15 mouse cellular contexts compared by ENCODE assay signal in genomic region chr11:106793846-106794245, GRCm38 (mm10). TPM values are rescaled to one million over a fixed set of nuclear protein-coding genes. Genes with fewer than 3 reads are reported as not detected.
DNase-seq lines count a peak whose midpoint lies in the region; ATAC-seq and TF ChIP-seq lines count a peak whose summit lies in the region.
"Had no signal": no experiment of that assay in that cellular context is flagged by ENCODE, and none has a peak within 500 bp of the region (broad histone marks: within the 10 kb centered on the region; RNA-seq: fewer than 3 reads in every experiment).

No protein-coding gene starts in this region.

- no peak for TF ChIP-seq EP300 in liver, embryonic 14.5 days (IDR thresholded peaks at IDR 0.05; ENCODE audit: low read depth)

- H3K9ac ChIP-seq in liver, embryonic 14.5 days (replicated peaks) = no peak overlapping the region
- no peak overlapping the region for H3K9ac ChIP-seq in liver, embryonic 11.5 days (ENCODE audit: low read depth, low read length)
- H3K9ac ChIP-seq: hindbrain, embryonic 12.5 days; kidney, embryonic 15.5 days; limb, embryonic 15.5 days; midbrain, embryonic 12.5 days had no signal

- H3K4me1 ChIP-seq in liver, embryonic 14.5 days (replicated peaks; ENCODE audit: control insufficient read depth in 2 of 2, insufficient read depth in 2 of 2, low read length in 1 of 2) = no peaks in the 10 kb centered on the region
- peaks cover 11% of the 10 kb centered on the region for H3K4me1 ChIP-seq in liver, embryonic 11.5 days (replicated peaks; ENCODE audit: control insufficient read depth, insufficient read depth, low read length)
- peaks cover 21% of the 10 kb centered on the region for H3K4me1 ChIP-seq in embryonic facial prominence, embryonic 10.5 days

- peaks cover 31% of the 10 kb centered on the region for H3K36me3 ChIP-seq in liver, embryonic 14.5 days (replicated peaks; ENCODE audit: control insufficient read depth, insufficient read depth, low read depth)
- peaks cover 31% of the 10 kb centered on the region for H3K36me3 ChIP-seq in liver, embryonic 11.5 days (ENCODE audit: control insufficient read depth, insufficient read depth, low read length)
- H3K36me3 ChIP-seq in embryonic facial prominence, embryonic 10.5 days (replicated peaks) = peaks cover 74% of the 10 kb centered on the region

- H3K27ac ChIP-seq in liver, embryonic 14.5 days = no peak overlapping the region
- H3K27ac ChIP-seq in liver, embryonic 11.5 days (ENCODE audit: low read depth, low read length) = no peak overlapping the region
- H3K27ac ChIP-seq in embryonic facial prominence, embryonic 10.5 days (replicated peaks) = no peak overlapping the region
- H3K27ac ChIP-seq: hindbrain, embryonic 12.5 days; kidney, embryonic 15.5 days; limb, embryonic 15.5 days; midbrain, embryonic 12.5 days had no signal

- no peak for ATAC-seq in liver, embryonic 14.5 days (ENCODE audit: insufficient read depth)
- no peak for ATAC-seq in liver, embryonic 11.5 days (replicated peaks; ENCODE audit: low FRiP score)

- no peak overlapping the region for H3K4me2 ChIP-seq in liver, embryonic 14.5 days (ENCODE audit: low read depth)
- H3K4me2 ChIP-seq in liver, embryonic 11.5 days = no peak overlapping the region
- H3K4me2 ChIP-seq: hindbrain, embryonic 12.5 days; kidney, embryonic 15.5 days; limb, embryonic 15.5 days; midbrain, embryonic 12.5 days had no signal

- H3K27me3 ChIP-seq in liver, embryonic 14.5 days (ENCODE audit: control insufficient read depth, insufficient read depth, low read length) = no peaks in the 10 kb centered on the region
- no peaks in the 10 kb centered on the region for H3K27me3 ChIP-seq in liver, embryonic 11.5 days (replicated peaks; ENCODE audit: control insufficient read depth, insufficient read depth, low read length)
- no peaks in the 10 kb centered on the region for H3K27me3 ChIP-seq in embryonic facial prominence, embryonic 10.5 days (replicated peaks; ENCODE audit: low read depth, poor library complexity, severe bottlenecking)
- H3K27me3 ChIP-seq: hindbrain, embryonic 12.5 days; kidney, embryonic 15.5 days; limb, embryonic 15.5 days; midbrain, embryonic 12.5 days had no signal

- H3K4me3 ChIP-seq in liver, embryonic 14.5 days (ENCODE audit: insufficient read depth in 1 of 2, low read depth in 2 of 2, low read length in 2 of 2) = no peak overlapping the region
- H3K4me3 ChIP-seq in liver, embryonic 11.5 days (ENCODE audit: low read depth, low read length) = no peak overlapping the region
- no peak overlapping the region for H3K4me3 ChIP-seq in embryonic facial prominence, embryonic 10.5 days
- H3K4me3 ChIP-seq: hindbrain, embryonic 12.5 days; kidney, embryonic 15.5 days; limb, embryonic 15.5 days; midbrain, embryonic 12.5 days had no signal

- no peaks in the 10 kb centered on the region for H3K9me3 ChIP-seq in liver, embryonic 14.5 days (ENCODE audit: control insufficient read depth, low read length)
- no peaks in the 10 kb centered on the region for H3K9me3 ChIP-seq in liver, embryonic 11.5 days (ENCODE audit: control insufficient read depth, low read length)
- peaks cover 6% of the 10 kb centered on the region for H3K9me3 ChIP-seq in embryonic facial prominence, embryonic 10.5 days
- H3K9me3 ChIP-seq: limb, embryonic 15.5 days had no signal

- TF ChIP-seq CTCF in liver, embryonic 14.5 days (IDR thresholded peaks at IDR 0.05; ENCODE audit: low read depth) = peak; percentile 51

- no peak for DNase-seq in liver, embryonic 14.5 days (ENCODE audit: low read depth in 3 of 3, low spot score in 3 of 3)
- DNase-seq in liver, embryonic 11.5 days (ENCODE audit: low spot score) = no peak
- peak; percentile 62 for DNase-seq in 416B (ENCODE audit: low read depth)
- peak; percentile 30 for DNase-seq in CD4-positive helper T cell, adult 2 months (ENCODE audit: low read depth, low spot score)
- DNase-seq in induced T-regulatory cell, adult 2 months (ENCODE audit: low read depth) = peak; percentile 53
- no peak for DNase-seq in frontal cortex, postnatal 25 days (ENCODE audit: low spot score in 2 of 2)
- no peak for DNase-seq in embryonic facial prominence, embryonic 10.5 days (ENCODE audit: low spot score)
- DNase-seq: cerebellum, adult 2 months; gastrocnemius, postnatal 36 days; lung, postnatal 4 days; right cerebral cortex, postnatal 4 days had no signal

- WGBS in liver, embryonic 14.5 days (ENCODE audit: insufficient replicate concordance) = 63% methylated on average over 4 of the region's 4 CpGs
- WGBS in liver, embryonic 11.5 days = 78% methylated on average over 4 of the region's 4 CpGs
- WGBS in embryonic facial prominence, embryonic 10.5 days = 75% methylated on average over 4 of the region's 4 CpGs

RNA-seq across cellular contexts. Expression of gene Cep95, which starts 4.8 kb away (rescaled TPM):
- polyA plus RNA-seq in liver, embryonic 14.5 days (2012; rRNA removed) = 4.0 and 9.9 TPM in 2 replicates
- 6.1 and 6.6 TPM in 2 replicates for polyA plus RNA-seq in liver, embryonic 14.5 days (2014; fragmentation: Nextera tagmentation; extraction: Ambion mirVana)
- 18.6 and 21.1 TPM in 2 replicates for polyA plus RNA-seq in liver, embryonic 11.5 days (2014; fragmentation: Nextera tagmentation; extraction: Ambion mirVana)
- 17.6 and 19.7 TPM in 2 replicates for polyA plus RNA-seq in embryonic facial prominence, embryonic 10.5 days (2016; fragmentation: Nextera tagmentation; extraction: Ambion mirVana)

RNA-seq across cellular contexts. Expression of gene Ddx5, which starts 4.9 kb away (rescaled TPM):
- 87.2 and 138 TPM in 2 replicates for polyA plus RNA-seq in liver, embryonic 14.5 days (2012; rRNA removed)
- 122 and 130 TPM in 2 replicates for polyA plus RNA-seq in liver, embryonic 14.5 days (2014; fragmentation: Nextera tagmentation; extraction: Ambion mirVana)
- 288 and 310 TPM in 2 replicates for polyA plus RNA-seq in liver, embryonic 11.5 days (2014; fragmentation: Nextera tagmentation; extraction: Ambion mirVana)
- polyA plus RNA-seq in embryonic facial prominence, embryonic 10.5 days (2016; fragmentation: Nextera tagmentation; extraction: Ambion mirVana) = 312 and 326 TPM in 2 replicates

RNA-seq across cellular contexts. Expression of gene Polg2, which starts 14.5 kb away (rescaled TPM):
- 2.7 and 3.8 TPM in 2 replicates for polyA plus RNA-seq in liver, embryonic 14.5 days (2012; rRNA removed)
- polyA plus RNA-seq in liver, embryonic 14.5 days (2014; fragmentation: Nextera tagmentation; extraction: Ambion mirVana) = 4.4 and 5.0 TPM in 2 replicates
- polyA plus RNA-seq in liver, embryonic 11.5 days (2014; fragmentation: Nextera tagmentation; extraction: Ambion mirVana) = 9.3 and 10.9 TPM in 2 replicates
- 9.9 and 11.2 TPM in 2 replicates for polyA plus RNA-seq in embryonic facial prominence, embryonic 10.5 days (2016; fragmentation: Nextera tagmentation; extraction: Ambion mirVana)

RNA-seq across cellular contexts. Expression of gene Milr1, which starts 42.8 kb away (rescaled TPM):
- 1.00 and 2.2 TPM in 2 replicates for polyA plus RNA-seq in liver, embryonic 14.5 days (2012; rRNA removed)
- polyA plus RNA-seq in liver, embryonic 14.5 days (2014; fragmentation: Nextera tagmentation; extraction: Ambion mirVana) = 2.2 and 3.0 TPM in 2 replicates
- polyA plus RNA-seq in liver, embryonic 11.5 days (2014; fragmentation: Nextera tagmentation; extraction: Ambion mirVana) = 2.3 and 2.4 TPM in 2 replicates
- 0.59 and 1.1 TPM in 2 replicates for polyA plus RNA-seq in embryonic facial prominence, embryonic 10.5 days (2016; fragmentation: Nextera tagmentation; extraction: Ambion mirVana)

RNA-seq across cellular contexts. Expression of gene Pecam1, which starts 43.4 kb away (rescaled TPM):
- polyA plus RNA-seq in liver, embryonic 14.5 days (2012; rRNA removed) = 4.6 and 6.3 TPM in 2 replicates
- 5.5 and 6.1 TPM in 2 replicates for polyA plus RNA-seq in liver, embryonic 14.5 days (2014; fragmentation: Nextera tagmentation; extraction: Ambion mirVana)
- polyA plus RNA-seq in liver, embryonic 11.5 days (2014; fragmentation: Nextera tagmentation; extraction: Ambion mirVana) = 17.8 and 18.0 TPM in 2 replicates
- 17.3 and 20.8 TPM in 2 replicates for polyA plus RNA-seq in embryonic facial prominence, embryonic 10.5 days (2016; fragmentation: Nextera tagmentation; extraction: Ambion mirVana)

Comparison
In these comparisons a context has a peak if more than half of its experiments do, and no peak if none do; other contexts are left out.
1. DNase-seq: peak in 416B (single experiment), CD4-positive helper T cell, adult 2 months (single experiment) and induced T-regulatory cell, adult 2 months (single experiment); none in liver, embryonic 14.5 days (0 of 3), liver, embryonic 11.5 days (single experiment), frontal cortex, postnatal 25 days (0 of 2) and embryonic facial prominence, embryonic 10.5 days (single experiment).